Mouse (Mus musculus) olfactory bulb, adult 2 months (tissue): ENCODE results near the gene Lingo2.

Experiments used
- CTCF ChIP-seq: fragments of 200-500 bp; IDR thresholded peaks from 2 replicates; pipeline ENCODE4 v1.5.1; 2012; ENCODE audit warnings: low read depth, mild to moderate bottlenecking, low read length, moderate library complexity; ENCODE audit not compliant: insufficient read depth
- POLR2A ChIP-seq: fragments of 200-500 bp; IDR thresholded peaks from 2 replicates; pipeline ENCODE4 v1.6.1; 2012; ENCODE audit warnings: mild to moderate bottlenecking, low read depth, low read length, moderate library complexity; ENCODE audit not compliant: insufficient read depth

GRCm38 (mm10) chr4:36052791-36053376, 898.7 kb downstream of the Lingo2 start:
- no peak for TF ChIP-seq POLR2A
- TF ChIP-seq CTCF, result no peak
